Mouse (Mus musculus): Measurements from ENCODE around the gene Hdlbp.
"Not testable (repeated sequence)": the region's sequence is repeated elsewhere in the genome, so short reads cannot be mapped to it uniquely, and the experiment has no call there.

Gene Hdlbp

DNA sequence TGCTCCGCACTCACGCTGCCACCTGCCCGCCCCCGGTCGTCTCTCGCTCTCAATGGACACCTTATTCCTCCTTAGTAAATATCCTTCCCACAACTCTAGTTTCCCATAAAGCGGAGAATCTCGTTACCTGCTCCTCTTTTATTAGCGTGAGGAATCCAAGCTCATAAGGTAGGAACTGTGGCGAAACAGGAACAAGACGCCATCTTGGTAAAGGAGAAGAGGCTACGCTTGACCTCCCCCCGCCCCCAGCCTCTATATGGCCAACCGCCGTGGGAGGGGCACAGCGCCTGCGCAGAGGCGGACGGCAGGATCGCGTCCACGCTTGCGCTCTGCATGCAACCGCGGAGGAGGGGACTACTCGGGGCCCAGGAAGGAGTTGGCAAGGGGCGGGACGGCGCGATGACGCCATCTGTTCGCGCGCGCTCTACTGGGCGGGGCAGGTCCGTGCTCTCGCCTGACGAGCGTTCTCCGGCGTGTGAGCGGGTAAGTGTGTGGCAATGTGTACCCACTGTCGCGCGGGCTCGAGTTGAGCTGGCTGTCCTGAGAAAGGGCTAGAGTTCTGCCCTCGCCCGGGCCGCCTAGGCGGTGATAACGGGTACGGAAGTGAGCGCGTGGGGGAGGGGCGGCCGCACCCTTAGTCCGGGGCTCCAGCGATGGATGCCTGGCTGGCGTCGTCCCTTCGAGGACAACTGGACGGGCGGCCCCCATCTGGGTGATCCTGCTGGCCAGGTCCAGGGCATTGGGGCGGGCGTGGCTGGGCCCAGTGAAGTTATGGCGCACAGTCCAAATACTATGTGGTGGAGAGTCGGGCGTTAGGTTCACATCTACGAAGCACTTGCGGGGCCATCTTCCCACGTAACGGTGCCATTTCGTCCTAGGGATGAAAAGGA lies at the start of gene Hdlbp:
Gene Hdlbp (minus strand): TSS at position 230 of the 890 bp plus-strand sequence.
- peak; percentile 100 for DNase-seq

DNA sequence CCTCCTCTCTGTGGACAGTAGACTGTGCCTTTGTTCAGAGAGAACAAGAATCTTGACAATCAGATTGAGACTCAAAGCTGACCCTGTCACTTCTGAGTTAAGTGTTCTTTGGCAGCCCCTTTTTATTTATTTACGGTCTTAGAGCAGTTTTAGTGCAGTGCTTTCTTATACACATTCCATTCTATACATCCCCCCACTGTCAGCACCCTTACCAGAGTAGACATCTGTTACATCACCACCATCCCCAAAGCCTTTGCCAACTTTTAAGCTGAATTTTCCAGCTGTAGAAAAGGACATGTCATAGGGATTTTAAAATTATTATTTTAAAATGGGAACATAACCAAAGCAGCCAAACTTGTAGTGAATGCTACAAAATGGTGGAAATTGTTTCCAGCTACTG lies 43.7 kb upstream of the Hdlbp start:
- DNase-seq: no peak

DNA sequence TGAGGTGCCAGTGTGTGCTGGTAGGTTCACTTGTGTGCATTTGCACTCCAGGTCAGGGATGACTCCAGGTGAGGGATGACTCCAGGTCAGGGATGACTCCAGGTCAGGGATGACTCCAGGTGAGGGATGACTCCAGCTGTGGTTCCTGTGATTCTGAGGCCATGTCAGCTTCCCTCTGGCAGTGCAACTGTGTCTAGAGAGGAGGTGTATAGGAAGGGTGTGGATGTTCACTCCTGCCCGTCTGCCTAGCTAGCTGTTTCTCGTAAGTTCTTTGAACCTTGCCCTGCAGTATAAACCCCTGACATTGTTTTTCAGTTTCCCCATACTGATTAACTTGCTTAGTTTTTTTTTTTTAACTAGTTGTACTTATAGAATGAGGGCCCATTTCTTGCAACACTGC lies 42.9 kb upstream of the Hdlbp start:
- no peak for DNase-seq

DNA sequence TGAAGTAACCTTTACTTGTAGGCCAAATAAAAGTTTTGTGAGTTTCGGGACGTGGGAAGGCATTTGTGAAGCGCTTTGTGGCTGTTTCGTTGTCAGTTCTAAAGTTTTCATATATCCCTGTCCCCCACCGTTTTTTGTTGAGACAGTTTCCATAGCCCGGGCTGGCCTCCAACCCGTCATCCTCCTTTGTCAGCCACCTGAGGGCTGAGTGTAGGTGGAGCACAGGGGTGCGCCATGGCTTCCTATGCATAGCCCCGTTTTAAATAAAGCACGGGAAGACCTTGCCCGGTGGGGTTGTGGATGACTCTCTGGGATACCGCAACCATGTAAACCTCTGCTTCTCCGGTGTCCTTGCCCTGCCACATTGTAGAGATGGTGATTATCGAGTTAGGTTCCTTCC lies 34.6 kb upstream of the Hdlbp start:
- no peak for DNase-seq

DNA sequence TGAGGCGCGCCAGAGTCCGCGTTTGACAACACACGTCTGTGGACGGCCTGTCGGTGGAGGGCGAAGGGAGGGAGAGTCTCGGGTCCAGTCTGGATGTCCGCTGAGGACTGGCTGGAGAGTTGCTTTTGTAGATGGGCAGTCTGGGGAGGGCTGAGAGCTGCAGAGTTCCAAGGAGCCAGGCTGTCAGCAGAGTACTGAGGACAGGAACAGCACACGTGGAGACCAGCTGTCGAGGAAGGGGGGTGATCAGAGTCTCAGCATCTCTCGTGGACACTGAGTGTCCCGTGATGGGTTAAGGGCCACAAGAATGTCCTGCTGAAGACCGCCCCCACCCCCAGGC lies 33.7 kb upstream of the Hdlbp start:
- no peak for DNase-seq

DNA sequence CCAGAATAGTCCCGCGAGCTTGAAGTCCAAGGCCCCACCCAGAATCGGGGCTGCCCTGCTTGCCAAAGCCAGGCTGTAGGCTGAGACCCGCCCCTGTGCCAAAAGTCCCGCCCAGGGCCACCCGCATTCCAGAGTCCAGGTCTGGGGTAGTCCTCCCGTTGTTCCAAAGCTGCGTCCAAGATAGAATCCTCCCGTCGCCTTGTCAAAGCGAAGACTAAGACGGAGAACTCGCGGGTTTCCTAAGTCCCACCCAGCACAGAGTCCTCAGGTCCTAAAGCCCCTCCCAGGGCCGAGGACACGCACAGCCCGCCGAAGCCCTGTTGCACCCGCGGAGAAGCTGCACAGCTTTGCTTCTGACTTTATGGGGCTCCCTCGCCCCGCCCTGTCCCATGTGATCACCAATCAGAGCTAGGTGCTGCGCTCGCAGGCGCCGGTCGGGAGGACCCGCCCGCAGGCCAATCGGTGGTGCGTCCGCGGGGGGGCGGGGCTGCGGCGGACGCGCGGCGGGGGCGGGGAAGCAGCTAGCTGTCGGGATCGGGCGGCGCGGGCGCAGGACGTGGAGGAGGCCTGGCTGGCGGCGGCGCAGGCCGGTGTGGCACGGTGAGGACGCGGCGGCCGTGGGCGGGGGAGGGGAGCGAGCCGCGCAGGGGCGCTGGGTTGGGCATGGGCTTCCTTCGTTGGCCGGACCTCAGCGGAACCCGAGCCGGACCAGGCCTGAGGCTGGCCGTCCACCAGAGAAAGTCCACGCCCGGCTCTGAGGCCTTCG lies 33.2 kb upstream of the Hdlbp start, which contains the start of gene Farp2:
Gene Farp2 (plus strand): TSS at position 495 of the 766 bp plus-strand sequence.
- DNase-seq: peak; percentile 95

GRCm38 (mm10) chr1:93508576-93508975 lies 30.0 kb upstream of the Hdlbp start:
- not testable (repeated sequence) for DNase-seq

- DNase-seq: peak; percentile 28
Observed at GRCm38 (mm10) chr1:93506944-93507676, 28.5 kb upstream of the Hdlbp start.

GRCm38 (mm10) chr1:93495312-93495711 lies 16.7 kb upstream of the Hdlbp start:
- no peak for DNase-seq

- DNase-seq: not testable (repeated sequence)
Observed at GRCm38 (mm10) chr1:93486302-93486701, 7.7 kb upstream of the Hdlbp start.

GRCm38 (mm10) chr1:93479476-93480083 lies 965 bp upstream of the Hdlbp start:
- DNase-seq: no peak

GRCm38 (mm10) chr1:93477758-93478585 lies 643 bp downstream of the Hdlbp start:
- DNase-seq: peak; percentile 98

DNA sequence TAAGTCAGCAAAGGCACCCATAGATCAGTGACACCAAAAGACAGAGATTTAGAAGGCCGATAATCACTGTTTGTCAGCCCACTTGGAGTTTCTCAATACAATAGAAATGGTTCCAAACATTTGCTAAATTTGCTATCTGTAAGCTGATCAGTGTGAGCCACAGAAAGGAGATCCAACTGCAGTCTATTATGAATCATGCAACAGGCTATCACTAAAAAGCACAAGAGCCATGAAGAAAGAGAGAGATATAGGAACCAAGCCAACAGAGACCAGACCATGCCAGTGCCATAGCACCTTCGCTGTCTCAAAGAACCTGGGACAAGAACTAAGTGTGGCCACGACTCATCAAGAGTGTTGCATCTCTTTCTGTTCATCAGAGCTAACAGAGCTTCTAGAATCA lies 2.9 kb downstream of the Hdlbp start:
- DNase-seq: no peak

- DNase-seq: no peak
Observed at GRCm38 (mm10) chr1:93468626-93469025, 10.0 kb downstream of the Hdlbp start.

DNA sequence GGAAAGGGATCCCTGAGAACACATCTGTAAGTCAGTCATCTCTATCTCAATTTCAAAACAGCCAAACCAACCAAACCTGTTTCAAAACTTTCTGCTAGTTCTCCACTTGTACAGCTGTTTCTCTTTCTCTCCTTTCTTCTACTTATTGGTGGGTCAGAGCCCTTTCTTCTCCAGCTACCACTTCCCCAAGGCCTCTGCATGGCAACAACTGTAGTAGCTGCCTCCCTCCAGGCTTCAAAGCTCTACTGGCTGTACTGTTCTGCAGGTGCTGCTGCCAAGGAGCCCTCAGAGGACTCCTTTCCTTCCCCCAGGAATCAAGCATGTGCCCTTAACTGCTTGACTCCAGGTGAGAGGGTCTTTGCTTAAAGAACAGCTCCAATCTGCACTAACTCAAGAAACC lies 12.9 kb downstream of the Hdlbp start:
- peak; percentile 41 for DNase-seq

DNA sequence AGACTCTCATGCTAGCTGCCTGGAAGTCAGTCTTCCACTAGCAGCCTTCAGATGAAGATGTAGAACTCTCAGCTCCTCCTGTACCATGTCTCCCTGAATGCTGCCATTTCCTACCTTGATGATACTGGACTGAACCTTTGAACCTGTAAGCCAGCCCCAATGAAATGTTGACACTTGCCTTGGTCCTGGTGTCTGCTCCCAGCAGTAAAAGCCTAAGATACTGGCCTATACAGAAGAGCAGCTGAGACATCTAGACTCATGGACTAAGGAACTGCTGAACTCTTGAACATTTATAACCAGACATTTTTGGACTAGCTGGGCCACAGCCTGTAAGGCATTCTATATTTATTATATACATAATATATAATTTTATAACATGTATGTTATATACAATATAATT lies 13.5 kb downstream of the Hdlbp start:
- no peak for DNase-seq

DNA sequence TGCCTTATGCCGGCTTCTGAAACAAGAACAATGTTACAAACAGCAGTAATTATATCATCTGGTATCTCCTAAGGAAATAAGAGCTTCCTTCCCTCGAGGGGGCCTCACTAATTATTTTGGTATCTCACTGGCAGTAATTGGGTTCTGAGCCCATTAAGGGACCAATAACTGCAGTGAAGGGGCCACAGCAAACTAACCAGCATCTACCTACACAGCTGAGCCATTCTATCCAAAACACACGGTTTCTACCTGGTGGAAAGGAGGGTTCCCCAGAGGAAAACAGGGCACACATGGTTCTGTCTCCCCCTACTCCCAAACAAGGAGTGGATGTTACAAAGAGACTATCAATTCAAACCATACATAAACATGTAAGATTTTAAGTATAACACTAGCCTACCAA lies 19.5 kb downstream of the Hdlbp start:
- DNase-seq: no peak

- no peak for DNase-seq
Observed at GRCm38 (mm10) chr1:93458357-93458756, 20.3 kb downstream of the Hdlbp start.

GRCm38 (mm10) chr1:93453721-93454255 lies 24.8 kb downstream of the Hdlbp start:
- no peak for DNase-seq

DNA sequence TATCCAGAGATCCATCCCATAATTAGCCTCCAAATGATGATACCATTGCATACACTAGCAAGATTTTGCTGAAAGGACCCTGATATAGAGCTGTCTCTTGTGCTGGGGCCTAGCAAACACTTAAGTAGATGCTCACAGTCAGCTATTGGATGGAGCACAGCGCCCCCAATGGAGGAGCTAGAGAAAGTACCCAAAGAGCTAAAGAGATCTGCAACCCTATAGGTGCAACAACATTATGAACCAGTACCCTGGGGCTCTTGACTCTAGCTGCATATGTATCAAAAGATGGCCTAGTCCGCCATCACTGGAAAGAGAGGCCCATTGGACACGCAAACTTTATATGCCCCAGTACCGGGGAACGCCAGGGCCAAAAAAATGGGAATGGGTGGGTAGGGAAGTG lies 28.5 kb downstream of the Hdlbp start:
- DNase-seq: not testable (repeated sequence)

- DNase-seq: no peak
Observed at GRCm38 (mm10) chr1:93445822-93446162, 32.8 kb downstream of the Hdlbp start.

Measured in thymus, postnatal 14 days (tissue).